ENCODE assay signal across 8 mouse cellular contexts in the genomic region with DNA sequence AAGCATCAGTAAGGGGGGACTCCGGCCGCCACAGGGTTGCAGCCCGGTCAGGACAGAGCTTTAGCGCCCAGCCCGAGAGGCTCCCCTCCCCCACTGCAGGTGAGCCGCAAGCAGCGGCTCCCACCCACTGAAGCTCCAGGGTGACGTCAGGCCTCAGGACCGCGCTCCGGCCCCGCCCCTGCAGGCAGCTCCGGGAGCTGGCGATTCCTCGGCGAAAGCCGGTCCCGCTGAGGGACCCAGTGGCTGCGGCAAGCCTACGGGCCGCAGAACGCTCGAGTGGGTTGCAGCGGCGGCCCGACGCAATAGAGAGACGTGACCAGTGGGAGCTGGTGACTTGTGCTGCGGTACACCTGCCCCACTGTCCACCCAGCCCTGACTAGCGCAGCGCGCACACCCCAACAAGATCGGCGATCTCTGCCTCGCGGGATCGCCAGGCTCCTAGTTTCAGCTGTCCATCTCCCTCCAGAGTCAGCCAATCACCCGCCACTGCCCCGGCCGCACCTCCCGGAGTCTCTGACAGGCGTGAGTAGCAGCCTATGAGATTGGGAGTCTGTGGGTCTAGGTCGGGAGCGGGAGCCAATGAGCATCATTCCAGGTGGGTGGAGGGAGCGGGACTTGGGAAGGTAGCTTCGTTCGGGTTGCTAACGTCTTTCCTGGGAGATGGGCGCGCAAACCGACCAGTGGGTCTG. TPM values are rescaled to one million over a fixed set of nuclear protein-coding genes. Genes with fewer than 3 reads are reported as not detected.
DNase-seq lines count a peak whose midpoint lies in the region; ATAC-seq and TF ChIP-seq lines count a peak whose summit lies in the region.

A gene (plus strand): TSS at position 239 of the 689 bp plus-strand sequence.

- ATAC-seq in heart, embryonic 13.5 days (ENCODE audit: extremely low read depth, insufficient number of reproducible peaks, low FRiP score, low TSS enrichment), result peak; percentile 96
- peak; percentile 99 for ATAC-seq in kidney, postnatal 0 days (replicated peaks; ENCODE audit: low FRiP score, low read depth)
- ATAC-seq in monocyte, adult 5-6 weeks (replicated peaks; ENCODE audit: insufficient number of reproducible peaks, low FRiP score, low TSS enrichment, poor library complexity, severe bottlenecking), result peak; percentile 99

- no peaks in the 10 kb centered on the region for H3K36me3 ChIP-seq in heart, embryonic 13.5 days
- no peaks in the 10 kb centered on the region for H3K36me3 ChIP-seq in kidney, postnatal 0 days (ENCODE audit: insufficient read depth, low read length)
- no peaks in the 10 kb centered on the region for H3K36me3 ChIP-seq in liver, adult 2 months (ENCODE audit: control insufficient read depth, insufficient read depth, low read length)

- WGBS in heart, embryonic 13.5 days, result under 1% methylated on average over 51 of the region's 51 CpGs
- WGBS in kidney, postnatal 0 days, result under 1% methylated on average over 51 of the region's 51 CpGs
- WGBS in liver, adult 2 months, result under 1% methylated on average over 51 of the region's 51 CpGs

- H3K4me1 ChIP-seq in heart, embryonic 13.5 days, result peaks cover 32% of the 10 kb centered on the region
- H3K4me1 ChIP-seq in kidney, postnatal 0 days (replicated peaks; ENCODE audit: insufficient read depth, low read length), result 0 out of 2 replicates have a peak, but pooled peaks cover 10% of the 10 kb centered on the region
- no peaks in the 10 kb centered on the region for H3K4me1 ChIP-seq in liver, adult 2 months (ENCODE audit: control insufficient read depth, insufficient read depth, low read length)

- TF ChIP-seq CTCF in kidney, postnatal 0 days (IDR thresholded peaks at IDR 0.05; ENCODE audit: low read depth), result peak; percentile 36; the same call in 1 of the 2 replicates
- TF ChIP-seq CTCF in liver, adult 2 months (IDR thresholded peaks at IDR 0.05; ENCODE audit: low read depth, low read length), result no peak

- H3K27ac ChIP-seq in heart, embryonic 13.5 days (replicated peaks), result peak within 1 kb of the TSS; percentile 99
- H3K27ac ChIP-seq in kidney, postnatal 0 days, result peak within 1 kb of the TSS; percentile 97
- peak within 1 kb of the TSS; percentile 85 for H3K27ac ChIP-seq in liver, adult 2 months (replicated peaks; ENCODE audit: insufficient read depth, low read depth, low read length)

- peak; percentile 85 to 91 for DNase-seq in CD8-positive naive resting alpha-beta T cell, adult 2 months (ENCODE audit: low read depth in 2 of 2, low spot score in 2 of 2)
- DNase-seq in c-Kit-positive CD71-negative TER-119-negative erythroid progenitor cells, embryonic 14.5 days (ENCODE audit: low read depth), result peak; percentile 96
- peak; percentile 99 for DNase-seq in fibroblast of lung, adult 2 months (ENCODE audit: low read depth)
- peak; percentile 100 for DNase-seq in kidney, postnatal 0 days (ENCODE audit: low spot score)
- DNase-seq in liver, adult 2 months (ENCODE audit: extremely low read depth, low read depth, low spot score), result peak; percentile 95
- peak; percentile 95 for DNase-seq in spleen, postnatal 36 days (ENCODE audit: low spot score in 2 of 2)

- H3K9ac ChIP-seq in heart, embryonic 13.5 days, result peak within 1 kb of the TSS; percentile 100
- peak within 1 kb of the TSS; percentile 84 for H3K9ac ChIP-seq in kidney, postnatal 0 days (ENCODE audit: low read depth, low read length)
- peak within 1 kb of the TSS; percentile 89 for H3K9ac ChIP-seq in liver, adult 2 months (ENCODE audit: low read depth, low read length)

- peak within 1 kb of the TSS; percentile 99 for H3K4me3 ChIP-seq in heart, embryonic 13.5 days
- peak within 1 kb of the TSS; percentile 86 for H3K4me3 ChIP-seq in kidney, postnatal 0 days (replicated peaks; ENCODE audit: low read depth, low read length)
- H3K4me3 ChIP-seq in liver, adult 2 months (ENCODE audit: insufficient read depth, low read depth, low read length), result peak within 1 kb of the TSS; percentile 70

- H3K79me2 ChIP-seq in liver, adult 2 months (ENCODE audit: control insufficient read depth, insufficient read depth, low read length), result no peaks in the 10 kb centered on the region

- no peaks in the 10 kb centered on the region for H3K27me3 ChIP-seq in heart, embryonic 13.5 days (replicated peaks)
- H3K27me3 ChIP-seq in kidney, postnatal 0 days (ENCODE audit: insufficient read depth, low read length), result no peaks in the 10 kb centered on the region
- no peaks in the 10 kb centered on the region for H3K27me3 ChIP-seq in liver, adult 2 months (ENCODE audit: control insufficient read depth, insufficient read depth, low read length)

- peak; percentile 73 for TF ChIP-seq POLR2A in liver, adult 2 months (IDR thresholded peaks at IDR 0.05; ENCODE audit: extremely low read depth, insufficient read depth, low read length)

- peak within 1 kb of the TSS; percentile 83 for H3K4me2 ChIP-seq in heart, embryonic 13.5 days
- peak within 1 kb of the TSS; percentile 86 for H3K4me2 ChIP-seq in kidney, postnatal 0 days (ENCODE audit: low read length)

- H3K9me3 ChIP-seq in heart, embryonic 13.5 days, result no peaks in the 10 kb centered on the region
- no peaks in the 10 kb centered on the region for H3K9me3 ChIP-seq in kidney, postnatal 0 days (replicated peaks; ENCODE audit: low read length)

RNA-seq across cellular contexts. Expression of the gene that starts here (rescaled TPM):
- polyA plus RNA-seq in heart, embryonic 13.5 days (2015; fragmentation: Nextera tagmentation; extraction: Ambion mirVana), result 124 and 133 TPM in 2 replicates
- 83.8 and 93.9 TPM in 2 replicates for polyA plus RNA-seq in kidney, postnatal 0 days (2015; fragmentation: Nextera tagmentation; extraction: Ambion mirVana)
- total RNA-seq in liver, adult 2 months (2014; rRNA removed), result 7.5 and 10.9 TPM in 2 replicates
- 3.0 and 4.4 TPM in 2 replicates for polyA plus RNA-seq in liver, adult 2 months (2012; rRNA removed)
- 0.11 to 1.4 TPM (median 0.76 TPM) in 3 replicates for total RNA-seq in monocyte, adult 5-6 weeks (2017)

Comparison
In these comparisons a context has a peak if more than half of its experiments do, and no peak if none do; other contexts are left out.
1. Peak in every context shown above with its lines: DNase-seq, ATAC-seq, H3K4me3 ChIP-seq and H3K27ac ChIP-seq.
2. RNA of the gene that starts here (polyA plus RNA-seq): 124 to 133 TPM in heart, embryonic 13.5 days and 83.8 to 93.9 TPM in kidney, postnatal 0 days; 3.0 to 4.4 TPM in liver, adult 2 months; every median in the first group is over 10 times any median in the second.